17 mouse cellular contexts compared by ENCODE assay signal in genomic region chr1:127568641-127569040, GRCm38 (mm10).
"Had no signal": no experiment of that assay in that cellular context is flagged by ENCODE, and none has a peak within 500 bp of the region (broad histone marks: within the 10 kb centered on the region; RNA-seq: fewer than 3 reads in every experiment).

No protein-coding gene starts in this region.

- H3K9me3 ChIP-seq: limb, embryonic 15.5 days; liver, embryonic 12.5 days; lung, embryonic 15.5 days; neural tube, embryonic 13.5 days; neural tube, embryonic 15.5 days had no signal

- H3K36me3 ChIP-seq: limb, embryonic 15.5 days; liver, embryonic 12.5 days; lung, embryonic 15.5 days; midbrain, embryonic 10.5 days; neural tube, embryonic 13.5 days; neural tube, embryonic 15.5 days had no signal

- H3K4me3 ChIP-seq: limb, embryonic 15.5 days; liver, embryonic 12.5 days; lung, embryonic 15.5 days; midbrain, embryonic 10.5 days; myocyte; neural tube, embryonic 13.5 days; neural tube, embryonic 15.5 days had no signal

- H3K27ac ChIP-seq: limb, embryonic 15.5 days; liver, embryonic 12.5 days; liver, embryonic 14.5 days; lung, embryonic 15.5 days; midbrain, embryonic 10.5 days; neural tube, embryonic 13.5 days; neural tube, embryonic 15.5 days had no signal

- H3K27me3 ChIP-seq: limb, embryonic 15.5 days; liver, embryonic 12.5 days; lung, embryonic 15.5 days; neural tube, embryonic 15.5 days had no signal

- ATAC-seq: liver, embryonic 12.5 days had no signal

- H3K9ac ChIP-seq: limb, embryonic 15.5 days; liver, embryonic 12.5 days; liver, embryonic 14.5 days; lung, embryonic 15.5 days; neural tube, embryonic 13.5 days; neural tube, embryonic 15.5 days had no signal

- H3K4me2 ChIP-seq: limb, embryonic 15.5 days; liver, embryonic 12.5 days; lung, embryonic 15.5 days; neural tube, embryonic 13.5 days; neural tube, embryonic 15.5 days had no signal

- H3K4me1 ChIP-seq: limb, embryonic 15.5 days; liver, embryonic 12.5 days; lung, embryonic 15.5 days had no signal

- DNase-seq: midbrain, embryonic 14.5 days; retina, postnatal 1 day; right cerebral cortex, adult 18-20 months; right cerebral cortex, postnatal 25 days; right cerebral cortex, postnatal 4 days; spleen, adult 18-20 months; thymus, adult 18-20 months; thymus, postnatal 14 days; thymus, postnatal 36 days had no signal
